Mouse (Mus musculus) heart, adult 10 weeks (tissue): Measurements from ENCODE around the gene Cmtm2b. TPM values are rescaled to one million over a fixed set of nuclear protein-coding genes. Genes with fewer than 3 reads are reported as not detected.

ENCODE experiments used
- polyA plus RNA-seq: library from polyadenylated mRNA; stranded (reverse); fragments of 350-450 nt; fragmentation: Illumina TruSeq; extraction: RNeasy Lipid Tissue Mini Kit (QIAGEN cat#74804); gene quantifications from one replicate; pipeline ENCODE4 v1.2.3, GENCODE M21; 2014; ENCODE audit warnings: low read depth, low replicate concordance

Gene Cmtm2b
- polyA plus RNA-seq: not detected

DNA sequence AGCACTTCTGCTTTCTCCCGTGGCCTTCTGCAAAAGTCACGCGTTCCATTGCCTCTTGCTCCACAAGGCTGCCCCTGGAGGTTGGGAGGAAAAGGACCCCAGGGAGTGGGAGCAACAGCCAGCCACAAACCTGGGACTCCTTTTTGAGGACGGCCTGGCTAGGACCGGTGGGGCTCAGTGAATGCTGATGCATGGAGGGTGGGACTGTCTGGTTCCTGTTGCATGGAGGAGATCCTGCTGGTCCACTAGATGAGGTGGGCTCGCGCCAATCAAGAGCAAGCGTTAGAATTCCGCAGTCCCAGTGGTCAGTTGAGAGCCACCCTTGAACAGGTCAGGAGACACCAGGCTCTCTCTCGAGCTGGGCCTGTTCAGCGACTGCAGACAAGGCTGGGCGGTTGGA is at the start of gene Cmtm2b:
Gene Cmtm2b (plus strand): TSS at position 301 of the 400 bp plus-strand sequence.

DNA sequence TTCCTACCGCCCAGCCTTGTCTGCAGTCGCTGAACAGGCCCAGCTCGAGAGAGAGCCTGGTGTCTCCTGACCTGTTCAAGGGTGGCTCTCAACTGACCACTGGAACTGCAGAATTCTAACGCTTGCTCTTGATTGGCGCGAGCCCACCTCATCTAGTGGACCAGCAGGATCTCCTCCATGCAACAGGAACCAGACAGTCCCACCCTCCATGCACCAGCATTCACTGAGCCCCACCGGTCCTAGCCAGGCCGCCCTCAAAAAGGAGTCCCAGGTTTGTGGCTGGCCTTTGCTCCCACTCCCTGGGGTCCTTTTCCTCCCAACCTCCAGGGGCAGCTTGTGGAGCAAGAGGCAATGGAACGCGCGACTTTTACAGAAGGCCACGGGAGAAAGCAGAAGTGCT is 28.9 kb upstream of the Cmtm2b start, which contains the start of gene Cmtm2a:
Gene Cmtm2a (minus strand): TSS at position 101 of the 400 bp plus-strand sequence.

GRCm38 (mm10) chr8:104309441-104310155 is 12.4 kb upstream of the Cmtm2b start, which contains the start of the genes Gm45711 and Cmtm1:
Gene Gm45711 (minus strand): TSS chr8:104310081.
Gene Cmtm1 (minus strand): TSS chr8:104310145.

GRCm38 (mm10) chr8:104321267-104321666 is 763 bp upstream of the Cmtm2b start, which contains the start of gene Gm11020:
Gene Gm11020 (plus strand): TSS chr8:104321567.

GRCm38 (mm10) chr8:104339229-104339982 is 17.4 kb downstream of the Cmtm2b start, which contains the start of gene Cmtm3:
Gene Cmtm3 (plus strand): TSS chr8:104339410.

Other genes with a start within 250 kb of the Cmtm2b start
- 100 TPM for gene Cdh5, start 220.6 kb upstream of the Cmtm2b start, polyA plus RNA-seq
- 1.4 TPM for gene Bean1, start 151.8 kb upstream of the Cmtm2b start, polyA plus RNA-seq
- gene Tk2, start 73.7 kb upstream of the Cmtm2b start, polyA plus RNA-seq: 12.0 TPM
- 4.0 TPM for gene Cklf, start 71.4 kb upstream of the Cmtm2b start, polyA plus RNA-seq
- not detected for gene Cmtm2a, start 29.0 kb upstream of the Cmtm2b start, polyA plus RNA-seq
- gene Gm45711, start 12.1 kb upstream of the Cmtm2b start, polyA plus RNA-seq: not detected
- gene Cmtm1, start 12.1 kb upstream of the Cmtm2b start, polyA plus RNA-seq: not detected
- gene Gm11020, start 663 bp upstream of the Cmtm2b start, polyA plus RNA-seq: not detected
- gene Cmtm3, start 17.2 kb downstream of the Cmtm2b start, polyA plus RNA-seq: 21.9 TPM
- 11.0 TPM for gene Cmtm4, start 73.6 kb downstream of the Cmtm2b start, polyA plus RNA-seq
- 46.8 TPM for gene Dync1li2, start 120.8 kb downstream of the Cmtm2b start, polyA plus RNA-seq
- gene Terb1, start 187.7 kb downstream of the Cmtm2b start, polyA plus RNA-seq: not detected
- 52.6 TPM for gene Nae1, start 212.4 kb downstream of the Cmtm2b start, polyA plus RNA-seq
- gene Car7, start 212.5 kb downstream of the Cmtm2b start, polyA plus RNA-seq: 5.7 TPM